Mouse (Mus musculus): ENCODE data around the gene Polr3b. TPM values are rescaled to one million over a fixed set of nuclear protein-coding genes. Genes with fewer than 3 reads are reported as not detected.

The Polr3b gene
- polyA plus RNA-seq, 1 experiment from 2014 or later = 17.2 TPM

GRCm38 (mm10) chr10:84604335-84604734 lies 17.8 kb upstream of the Polr3b start:
- H3K27me3 ChIP-seq (ENCODE audit: control insufficient read depth, insufficient read depth, low read length) = no peaks in the 10 kb centered on the region
- WGBS = 53% methylated on average over 1 of the region's 1 CpGs
- no peaks in the 10 kb centered on the region for H3K9me3 ChIP-seq (ENCODE audit: control insufficient read depth, low read length)

GRCm38 (mm10) chr10:84608361-84608760 lies 13.7 kb upstream of the Polr3b start:
- no peak overlapping the region for H3K27ac ChIP-seq
- DNase-seq (ENCODE audit: low spot score) (no peak), ATAC-seq (ENCODE audit: low FRiP score) (no peak)
- 87% methylated on average over 3 of the region's 3 CpGs for WGBS
- peaks cover 21% of the 10 kb centered on the region; the same call in 1 of the 2 replicates for H3K36me3 ChIP-seq (replicated peaks; ENCODE audit: control insufficient read depth, insufficient read depth)
- no peaks in the 10 kb centered on the region for H3K9me3 ChIP-seq (ENCODE audit: control insufficient read depth, low read length)
- no peaks in the 10 kb centered on the region for H3K27me3 ChIP-seq (ENCODE audit: control insufficient read depth, insufficient read depth, low read length)
- no peak overlapping the region for H3K9ac ChIP-seq
- H3K4me1 ChIP-seq (replicated peaks; ENCODE audit: control insufficient read depth, insufficient read depth, low read length) = no peaks in the 10 kb centered on the region
- no peak overlapping the region for H3K4me2 ChIP-seq (replicated peaks)
- no peak overlapping the region for H3K4me3 ChIP-seq (replicated peaks; ENCODE audit: low read length)

More at GRCm38 (mm10) chr10:84604335-84604734, 17.8 kb upstream of the Polr3b start:
- H3K4me2 ChIP-seq (replicated peaks) = no peak overlapping the region
- no peak overlapping the region for H3K9ac ChIP-seq
- DNase-seq (ENCODE audit: low spot score) = no peak
- ATAC-seq (ENCODE audit: low FRiP score) = no peak
- no peak overlapping the region for H3K27ac ChIP-seq
- no peak overlapping the region for H3K4me3 ChIP-seq (replicated peaks; ENCODE audit: low read length)
- H3K4me1 ChIP-seq (replicated peaks; ENCODE audit: control insufficient read depth, insufficient read depth, low read length) = no peaks in the 10 kb centered on the region
- H3K36me3 ChIP-seq (replicated peaks; ENCODE audit: control insufficient read depth, insufficient read depth) = peaks cover 21% of the 10 kb centered on the region; the same call in 1 of the 2 replicates

GRCm38 (mm10) chr10:84610324-84610723 lies 11.8 kb upstream of the Polr3b start:
- Histone ChIP-seq H3K4me1 (replicated peaks; ENCODE audit: control insufficient read depth, insufficient read depth, low read length) (no peaks in the 10 kb centered on the region), H3K27me3 (ENCODE audit: control insufficient read depth, insufficient read depth, low read length) (no peaks in the 10 kb centered on the region), H3K4me2 (replicated peaks) (no peak overlapping the region), H3K9ac (no peak overlapping the region), H3K9me3 (ENCODE audit: control insufficient read depth, low read length) (no peaks in the 10 kb centered on the region), H3K36me3 (replicated peaks; ENCODE audit: control insufficient read depth, insufficient read depth) (peaks cover 10% of the 10 kb centered on the region; the same call in 1 of the 2 replicates), H3K27ac (no peak overlapping the region), H3K4me3 (replicated peaks; ENCODE audit: low read length) (no peak overlapping the region)
- 75% methylated on average over 4 of the region's 4 CpGs for WGBS
- DNase-seq (ENCODE audit: low spot score) (no peak), ATAC-seq (ENCODE audit: low FRiP score) (no peak)

GRCm38 (mm10) chr10:84610783-84611182 lies 11.3 kb upstream of the Polr3b start:
- Histone ChIP-seq H3K9ac (no peak overlapping the region), H3K36me3 (replicated peaks; ENCODE audit: control insufficient read depth, insufficient read depth) (0 out of 2 replicates have a peak, but pooled peaks cover 5% of the 10 kb centered on the region), H3K4me2 (replicated peaks) (no peak overlapping the region), H3K4me1 (replicated peaks; ENCODE audit: control insufficient read depth, insufficient read depth, low read length) (no peaks in the 10 kb centered on the region), H3K9me3 (ENCODE audit: control insufficient read depth, low read length) (no peaks in the 10 kb centered on the region), H3K27me3 (ENCODE audit: control insufficient read depth, insufficient read depth, low read length) (no peaks in the 10 kb centered on the region), H3K4me3 (replicated peaks; ENCODE audit: low read length) (no peak overlapping the region), H3K27ac (no peak overlapping the region)
- DNase-seq (ENCODE audit: low spot score) (no peak), ATAC-seq (ENCODE audit: low FRiP score) (no peak)
- 81% methylated on average over 3 of the region's 3 CpGs for WGBS

GRCm38 (mm10) chr10:84611664-84612063 lies 10.4 kb upstream of the Polr3b start:
- no peaks in the 10 kb centered on the region for H3K9me3 ChIP-seq (ENCODE audit: control insufficient read depth, low read length)
- ATAC-seq (ENCODE audit: low FRiP score) (no peak), DNase-seq (ENCODE audit: low spot score) (no peak)
- no peaks in the 10 kb centered on the region for H3K36me3 ChIP-seq (replicated peaks; ENCODE audit: control insufficient read depth, insufficient read depth)
- H3K4me3 ChIP-seq (replicated peaks; ENCODE audit: low read length) = no peak overlapping the region
- H3K27ac ChIP-seq = no peak overlapping the region
- 63% methylated on average over 3 of the region's 3 CpGs for WGBS
- no peak overlapping the region for H3K9ac ChIP-seq
- H3K4me1 ChIP-seq (replicated peaks; ENCODE audit: control insufficient read depth, insufficient read depth, low read length) = no peaks in the 10 kb centered on the region
- no peaks in the 10 kb centered on the region for H3K27me3 ChIP-seq (ENCODE audit: control insufficient read depth, insufficient read depth, low read length)
- H3K4me2 ChIP-seq (replicated peaks) = no peak overlapping the region

- DNase-seq (ENCODE audit: low spot score) (no peak), ATAC-seq (ENCODE audit: low FRiP score) (no peak)
- Histone ChIP-seq H3K36me3 (replicated peaks; ENCODE audit: control insufficient read depth, insufficient read depth) (no peaks in the 10 kb centered on the region), H3K9ac (no peak overlapping the region), H3K9me3 (ENCODE audit: control insufficient read depth, low read length) (no peaks in the 10 kb centered on the region), H3K27me3 (ENCODE audit: control insufficient read depth, insufficient read depth, low read length) (no peaks in the 10 kb centered on the region), H3K4me2 (replicated peaks) (no peak overlapping the region), H3K27ac (no peak overlapping the region), H3K4me3 (replicated peaks; ENCODE audit: low read length) (no peak overlapping the region), H3K4me1 (replicated peaks; ENCODE audit: control insufficient read depth, insufficient read depth, low read length) (no peaks in the 10 kb centered on the region)
- 90% methylated on average over 2 of the region's 2 CpGs for WGBS
These were observed 9.8 kb upstream of the Polr3b start for GRCm38 (mm10) chr10:84612281-84612680.

GRCm38 (mm10) chr10:84613366-84613765 lies 8.7 kb upstream of the Polr3b start:
- no peaks in the 10 kb centered on the region for H3K27me3 ChIP-seq (ENCODE audit: control insufficient read depth, insufficient read depth, low read length)
- no peaks in the 10 kb centered on the region for H3K36me3 ChIP-seq (replicated peaks; ENCODE audit: control insufficient read depth, insufficient read depth)
- 80% methylated on average over 8 of the region's 8 CpGs for WGBS
- no peaks in the 10 kb centered on the region for H3K4me1 ChIP-seq (replicated peaks; ENCODE audit: control insufficient read depth, insufficient read depth, low read length)
- no peak for DNase-seq (ENCODE audit: low spot score)
- H3K9me3 ChIP-seq (ENCODE audit: control insufficient read depth, low read length) = no peaks in the 10 kb centered on the region
- no peak overlapping the region for H3K9ac ChIP-seq
- ATAC-seq (ENCODE audit: low FRiP score) = no peak
- no peak overlapping the region for H3K4me3 ChIP-seq (replicated peaks; ENCODE audit: low read length)
- H3K4me2 ChIP-seq (replicated peaks) = no peak overlapping the region
- no peak overlapping the region for H3K27ac ChIP-seq

GRCm38 (mm10) chr10:84615076-84615475 lies 7.0 kb upstream of the Polr3b start:
- no peak overlapping the region for H3K4me3 ChIP-seq (replicated peaks; ENCODE audit: low read length)
- H3K4me2 ChIP-seq (replicated peaks) = no peak overlapping the region
- ATAC-seq (ENCODE audit: low FRiP score) (no peak), DNase-seq (ENCODE audit: low spot score) (no peak)
- no peaks in the 10 kb centered on the region for H3K36me3 ChIP-seq (replicated peaks; ENCODE audit: control insufficient read depth, insufficient read depth)
- H3K27me3 ChIP-seq (ENCODE audit: control insufficient read depth, insufficient read depth, low read length) = no peaks in the 10 kb centered on the region
- no peaks in the 10 kb centered on the region for H3K9me3 ChIP-seq (ENCODE audit: control insufficient read depth, low read length)
- no peak overlapping the region for H3K27ac ChIP-seq
- no peak overlapping the region for H3K9ac ChIP-seq
- H3K4me1 ChIP-seq (replicated peaks; ENCODE audit: control insufficient read depth, insufficient read depth, low read length) = no peaks in the 10 kb centered on the region
- 84% methylated on average over 3 of the region's 3 CpGs for WGBS

- Histone ChIP-seq H3K9me3 (ENCODE audit: control insufficient read depth, low read length) (no peaks in the 10 kb centered on the region), H3K36me3 (replicated peaks; ENCODE audit: control insufficient read depth, insufficient read depth) (peaks cover 42% of the 10 kb centered on the region), H3K9ac (no peak overlapping the region), H3K27ac (no peak overlapping the region), H3K27me3 (ENCODE audit: control insufficient read depth, insufficient read depth, low read length) (no peaks in the 10 kb centered on the region), H3K4me1 (replicated peaks; ENCODE audit: control insufficient read depth, insufficient read depth, low read length) (no peaks in the 10 kb centered on the region), H3K4me2 (replicated peaks) (no peak overlapping the region), H3K4me3 (replicated peaks; ENCODE audit: low read length) (no peak overlapping the region)
- no peak for DNase-seq (ENCODE audit: low spot score)
- ATAC-seq (ENCODE audit: low FRiP score) = no peak
- 63% methylated on average over 5 of the region's 5 CpGs for WGBS
These were observed 9.1 kb downstream of the Polr3b start for GRCm38 (mm10) chr10:84631182-84631581.

GRCm38 (mm10) chr10:84632005-84632404 lies 9.9 kb downstream of the Polr3b start:
- H3K4me3 ChIP-seq (replicated peaks; ENCODE audit: low read length) = no peak overlapping the region
- H3K4me2 ChIP-seq (replicated peaks) = no peak overlapping the region
- H3K27ac ChIP-seq = no peak overlapping the region
- H3K9me3 ChIP-seq (ENCODE audit: control insufficient read depth, low read length) = no peaks in the 10 kb centered on the region
- no peaks in the 10 kb centered on the region for H3K27me3 ChIP-seq (ENCODE audit: control insufficient read depth, insufficient read depth, low read length)
- DNase-seq (ENCODE audit: low spot score) = no peak
- H3K36me3 ChIP-seq (replicated peaks; ENCODE audit: control insufficient read depth, insufficient read depth) = peaks cover 48% of the 10 kb centered on the region
- no peak overlapping the region for H3K9ac ChIP-seq
- no peaks in the 10 kb centered on the region for H3K4me1 ChIP-seq (replicated peaks; ENCODE audit: control insufficient read depth, insufficient read depth, low read length)
- WGBS = 92% methylated on average over 4 of the region's 4 CpGs
- ATAC-seq (ENCODE audit: low FRiP score) = no peak
